Mouse (Mus musculus) midbrain, embryonic 12.5 days (tissue): ENCODE results near the gene Osbpl2. TPM values are rescaled to one million over a fixed set of nuclear protein-coding genes. Genes with fewer than 3 reads are reported as not detected.

Source experiments
- ATAC-seq: fragments of 200-750 bp; cut with Nextera tagmentation; 2 replicates; pipeline ENCODE4 v1.8.0; 2017; ENCODE audit warnings: low read depth, moderate TSS enrichment, moderate library complexity; ENCODE audit not compliant: low FRiP score
- H3K27ac ChIP-seq: fragments of 300-500 bp; sonication (generic); replicated peaks from 2 replicates; pipeline ENCODE4 v1.5.1; 2016; ENCODE audit warnings: mild to moderate bottlenecking
- H3K27me3 ChIP-seq: fragments of 300-500 bp; sonication (generic); 2 replicates; pipeline ENCODE4 v1.6.1; 2016; ENCODE audit warnings: mild to moderate bottlenecking
- H3K36me3 ChIP-seq: fragments of 300-500 bp; sonication (generic); 2 replicates; pipeline ENCODE4 v1.6.1; 2016
- H3K4me1 ChIP-seq: fragments of 300-500 bp; sonication (generic); 2 replicates; pipeline ENCODE4 v1.6.1; 2016
- H3K4me2 ChIP-seq: fragments of 300-500 bp; sonication (generic); replicated peaks from 2 replicates; pipeline ENCODE4 v1.6.1; 2016; ENCODE audit warnings: mild to moderate bottlenecking, moderate library complexity
- H3K4me3 ChIP-seq: fragments of 300-500 bp; sonication (generic); 2 replicates; pipeline ENCODE4 v1.5.1; 2016; ENCODE audit warnings: mild to moderate bottlenecking
- H3K9ac ChIP-seq: fragments of 300-500 bp; sonication (generic); replicated peaks from 2 replicates; pipeline ENCODE4 v1.6.1; 2016; ENCODE audit warnings: mild to moderate bottlenecking, moderate library complexity
- H3K9me3 ChIP-seq: fragments of 300-500 bp; sonication (generic); 2 replicates; pipeline ENCODE4 v1.6.1; 2016; ENCODE audit warnings: mild to moderate bottlenecking
- WGBS: fragments of 180-500 bp; shearing (Covaris S2); methylation state at CpG from one replicate; pipeline ENCODE4 v1.1.7; 2016; 5-methylcytosine and 5-hydroxymethylcytosine counted together
- microRNA-seq: library from miRNA; unstranded; fragments of <30 nt; microRNA quantifications from one replicate; pipeline ENCODE4, GENCODE M21; 2017
- polyA plus RNA-seq: library from polyadenylated mRNA; unstranded; fragments of >200 nt; fragmentation: Nextera tagmentation; extraction: Ambion mirVana; gene quantifications from 2 replicates; pipeline ENCODE4 v1.2.1, GENCODE M21; 2016

The Osbpl2 gene
- polyA plus RNA-seq, 1 experiment from 2014 or later = 52.8 TPM

GRCm38 (mm10) chr2:180212255-180212654 is 93.1 kb downstream of the Osbpl2 start:
- 89% methylated on average over 3 of the region's 3 CpGs for WGBS
- no peak overlapping the region for H3K4me2 ChIP-seq
- no peaks in the 10 kb centered on the region for H3K9me3 ChIP-seq
- ATAC-seq = no peak
- H3K4me1 ChIP-seq = 0 out of 2 replicates have a peak, but pooled peaks cover 6% of the 10 kb centered on the region
- no peaks in the 10 kb centered on the region for H3K36me3 ChIP-seq
- no peak overlapping the region for H3K9ac ChIP-seq
- no peaks in the 10 kb centered on the region for H3K27me3 ChIP-seq
- H3K27ac ChIP-seq = no peak overlapping the region
- H3K4me3 ChIP-seq = no peak overlapping the region

Small RNA genes within 50 kb of the gene (microRNA-seq; reads per million reads assigned to microRNA genes)
- gene Mir7005 = not detected

Other genes with a start within 250 kb of the Osbpl2 start
- 5.0 and 5.1 TPM in 2 replicates for gene Taf4, start 142.7 kb upstream of the Osbpl2 start, polyA plus RNA-seq
- gene Lsm14b, start 94.3 kb upstream of the Osbpl2 start, polyA plus RNA-seq = 16.9 and 19.5 TPM in 2 replicates
- 613 and 651 TPM in 2 replicates for gene Psma7, start 76.9 kb upstream of the Osbpl2 start, polyA plus RNA-seq
- gene Ss18l1, start 76.8 kb upstream of the Osbpl2 start, polyA plus RNA-seq = 30.2 and 32.5 TPM in 2 replicates
- 31.8 and 35.0 TPM in 2 replicates for gene Mtg2, start 48.7 kb upstream of the Osbpl2 start, polyA plus RNA-seq
- gene Hrh3, start 14.8 kb upstream of the Osbpl2 start, polyA plus RNA-seq = 4.1 and 4.8 TPM in 2 replicates
- gene Adrm1, start 52.2 kb downstream of the Osbpl2 start, polyA plus RNA-seq = 214 and 217 TPM in 2 replicates
- gene Lama5, start 106.6 kb downstream of the Osbpl2 start, polyA plus RNA-seq = 1.7 and 3.2 TPM in 2 replicates
- 393 and 434 TPM in 2 replicates for gene Rps21, start 138.1 kb downstream of the Osbpl2 start, polyA plus RNA-seq
- gene Cables2, start 154.2 kb downstream of the Osbpl2 start, polyA plus RNA-seq = 22.3 and 26.5 TPM in 2 replicates
- 0.08 and 0.16 TPM in 2 replicates for gene Rbbp8nl, start 170.6 kb downstream of the Osbpl2 start, polyA plus RNA-seq
- not detected in 2 replicates for gene Gata5, start 215.4 kb downstream of the Osbpl2 start, polyA plus RNA-seq